Mouse (Mus musculus): ENCODE data around the gene Pigp.
"Not testable (repeated sequence)": the region's sequence is repeated elsewhere in the genome, so short reads cannot be mapped to it uniquely, and the experiment has no call there.

The Pigp gene

GRCm38 (mm10) chr16:94356776-94357494 lies 14.7 kb downstream of the Pigp start:
- no peak for DNase-seq

GRCm38 (mm10) chr16:94356046-94356445 lies 15.6 kb downstream of the Pigp start:
- no peak for DNase-seq

GRCm38 (mm10) chr16:94354450-94354849 lies 17.2 kb downstream of the Pigp start:
- DNase-seq: peak; percentile 28

- DNase-seq: peak; percentile 21
Measured at GRCm38 (mm10) chr16:94350287-94350677, 21.4 kb downstream of the Pigp start.

GRCm38 (mm10) chr16:94349588-94350286 lies 21.9 kb downstream of the Pigp start:
- DNase-seq: no peak

- DNase-seq: no peak
Measured at GRCm38 (mm10) chr16:94348779-94349178, 22.9 kb downstream of the Pigp start.

GRCm38 (mm10) chr16:94347080-94347731 lies 24.4 kb downstream of the Pigp start:
- no peak for DNase-seq

GRCm38 (mm10) chr16:94345733-94346132 lies 25.9 kb downstream of the Pigp start:
- DNase-seq: no peak

- DNase-seq: not testable (repeated sequence)
Measured at GRCm38 (mm10) chr16:94339164-94340160, 32.2 kb downstream of the Pigp start.

GRCm38 (mm10) chr16:94335656-94336055 lies 36.0 kb downstream of the Pigp start:
- DNase-seq: no peak

- peak; percentile 81 for DNase-seq
Measured at GRCm38 (mm10) chr16:94331886-94332252, 39.8 kb downstream of the Pigp start.

GRCm38 (mm10) chr16:94331233-94331885 lies 40.3 kb downstream of the Pigp start:
- no peak for DNase-seq

GRCm38 (mm10) chr16:94330429-94330828 lies 41.2 kb downstream of the Pigp start:
- no peak for DNase-seq

- DNase-seq: peak; percentile 41
Measured at GRCm38 (mm10) chr16:94328881-94329867, 42.5 kb downstream of the Pigp start.

- DNase-seq: peak; percentile 83
Measured at GRCm38 (mm10) chr16:94327781-94328711, 43.6 kb downstream of the Pigp start, which contains the start of gene Ripply3. Gene Ripply3, plus strand, starts transcription at chr16:94328420.

- no peak for DNase-seq
Measured at GRCm38 (mm10) chr16:94326008-94326407, 45.6 kb downstream of the Pigp start.

- DNase-seq: no peak
Measured at GRCm38 (mm10) chr16:94323681-94324080, 48.0 kb downstream of the Pigp start.

GRCm38 (mm10) chr16:94320223-94320622 lies 51.4 kb downstream of the Pigp start:
- DNase-seq: no peak

GRCm38 (mm10) chr16:94317752-94318151 lies 53.9 kb downstream of the Pigp start:
- DNase-seq: peak; percentile 72
